Mouse (Mus musculus): Measurements from ENCODE around the gene Car9. TPM values are rescaled to one million over a fixed set of nuclear protein-coding genes. Genes with fewer than 3 reads are reported as not detected.

Car9 gene
- polyA plus RNA-seq, 1 experiment from 2014 or later: not detected

DNA sequence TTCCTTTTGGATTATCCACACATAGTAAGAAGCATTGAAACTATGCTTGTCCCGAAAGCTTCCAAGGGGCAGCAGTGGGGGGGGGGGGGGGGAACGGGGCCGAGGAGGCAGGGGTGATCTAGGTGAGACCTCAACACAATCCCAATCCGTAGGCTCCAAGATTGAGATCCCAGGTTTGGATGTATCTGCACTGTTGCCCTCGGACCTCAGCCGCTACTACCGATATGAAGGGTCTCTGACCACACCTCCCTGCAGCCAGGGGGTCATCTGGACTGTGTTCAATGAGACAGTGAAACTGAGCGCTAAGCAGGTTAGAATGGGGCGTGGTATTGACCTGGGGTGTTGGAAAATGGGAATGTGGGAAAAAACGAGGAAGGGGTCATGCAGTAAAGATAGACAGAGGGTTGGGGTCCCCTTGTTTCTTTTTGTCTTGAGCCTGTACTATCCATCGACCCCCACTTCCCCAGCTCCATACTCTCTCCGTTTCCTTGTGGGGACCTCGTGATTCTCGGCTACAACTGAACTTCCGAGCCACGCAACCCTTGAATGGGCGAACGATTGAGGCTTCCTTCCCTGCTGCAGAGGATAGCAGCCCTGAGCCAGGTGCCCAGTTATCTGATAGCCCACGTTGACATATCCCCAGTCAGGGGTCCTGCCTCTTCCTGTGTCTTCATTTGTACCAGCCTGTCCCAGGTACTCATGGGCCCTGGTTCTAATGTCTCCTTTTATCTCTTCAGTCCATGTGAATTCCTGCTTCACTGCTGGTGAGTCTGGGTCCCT lies 5.1 kb downstream of the Car9 start:
- ATAC-seq (ENCODE audit: low read depth): no peak
- Histone ChIP-seq H3K9ac (replicated peaks; ENCODE audit: low read depth, low read length) (no peak overlapping the region), H3K27me3 (ENCODE audit: control insufficient read depth, insufficient read depth, low read length) (no peaks in the 10 kb centered on the region; the same call in 1 of the 2 replicates), H3K9me3 (ENCODE audit: control insufficient read depth, low read length) (no peaks in the 10 kb centered on the region), H3K4me2 (ENCODE audit: low read depth, low read length) (no peak overlapping the region), H3K36me3 (ENCODE audit: control insufficient read depth, insufficient read depth, low read length) (no peaks in the 10 kb centered on the region), H3K4me3 (ENCODE audit: low read depth, low read length) (no peak overlapping the region), H3K4me1 (ENCODE audit: control insufficient read depth, insufficient read depth, low read length) (peaks cover 6% of the 10 kb centered on the region; the same call in 1 of the 2 replicates), H3K27ac (ENCODE audit: low read depth, low read length) (no peak overlapping the region)
- WGBS: 81% methylated on average over 19 of the region's 19 CpGs

GRCm38 (mm10) chr4:43512653-43513052 lies 5.9 kb downstream of the Car9 start:
- ATAC-seq (ENCODE audit: low read depth): no peak
- no peak overlapping the region for H3K4me3 ChIP-seq (ENCODE audit: low read depth, low read length)
- WGBS: 71% methylated on average over 7 of the region's 7 CpGs
- no peak overlapping the region for H3K4me2 ChIP-seq (ENCODE audit: low read depth, low read length)
- H3K9me3 ChIP-seq (ENCODE audit: control insufficient read depth, low read length): no peaks in the 10 kb centered on the region
- H3K4me1 ChIP-seq (ENCODE audit: control insufficient read depth, insufficient read depth, low read length): peaks cover 6% of the 10 kb centered on the region; the same call in 1 of the 2 replicates
- no peaks in the 10 kb centered on the region for H3K36me3 ChIP-seq (ENCODE audit: control insufficient read depth, insufficient read depth, low read length)
- no peaks in the 10 kb centered on the region for H3K27me3 ChIP-seq (ENCODE audit: control insufficient read depth, insufficient read depth, low read length)
- H3K27ac ChIP-seq (ENCODE audit: low read depth, low read length): no peak overlapping the region
- H3K9ac ChIP-seq (replicated peaks; ENCODE audit: low read depth, low read length): no peak overlapping the region

DNA sequence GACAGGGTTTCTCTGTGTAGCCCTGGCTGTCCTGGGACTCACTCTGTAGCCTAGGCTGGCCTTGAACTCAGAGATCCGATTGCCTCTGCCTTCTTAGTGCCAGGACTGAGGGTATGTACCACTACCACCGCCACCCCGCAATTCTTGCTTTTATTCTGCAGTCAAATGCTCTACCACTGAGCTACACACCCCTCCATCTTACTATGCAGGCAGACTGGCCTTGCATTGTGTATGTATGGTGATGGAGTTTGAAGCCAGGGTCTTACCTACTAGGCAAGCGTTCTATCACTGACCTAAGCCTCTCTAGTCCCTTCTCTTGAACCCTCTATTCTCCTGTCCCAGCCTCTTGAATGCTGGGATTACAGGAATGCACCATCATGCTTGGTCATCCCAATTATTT lies 6.5 kb downstream of the Car9 start:
- Histone ChIP-seq H3K4me3 (ENCODE audit: low read depth, low read length) (no peak overlapping the region), H3K36me3 (ENCODE audit: control insufficient read depth, insufficient read depth, low read length) (no peaks in the 10 kb centered on the region), H3K27me3 (ENCODE audit: control insufficient read depth, insufficient read depth, low read length) (no peaks in the 10 kb centered on the region), H3K4me2 (ENCODE audit: low read depth, low read length) (no peak overlapping the region), H3K9me3 (ENCODE audit: control insufficient read depth, low read length) (no peaks in the 10 kb centered on the region), H3K9ac (replicated peaks; ENCODE audit: low read depth, low read length) (no peak overlapping the region), H3K27ac (ENCODE audit: low read depth, low read length) (no peak overlapping the region), H3K4me1 (ENCODE audit: control insufficient read depth, insufficient read depth, low read length) (peaks cover 6% of the 10 kb centered on the region; the same call in 1 of the 2 replicates)
- 94% methylated on average over 4 of the region's 4 CpGs for WGBS
- no peak for ATAC-seq (ENCODE audit: low read depth)

DNA sequence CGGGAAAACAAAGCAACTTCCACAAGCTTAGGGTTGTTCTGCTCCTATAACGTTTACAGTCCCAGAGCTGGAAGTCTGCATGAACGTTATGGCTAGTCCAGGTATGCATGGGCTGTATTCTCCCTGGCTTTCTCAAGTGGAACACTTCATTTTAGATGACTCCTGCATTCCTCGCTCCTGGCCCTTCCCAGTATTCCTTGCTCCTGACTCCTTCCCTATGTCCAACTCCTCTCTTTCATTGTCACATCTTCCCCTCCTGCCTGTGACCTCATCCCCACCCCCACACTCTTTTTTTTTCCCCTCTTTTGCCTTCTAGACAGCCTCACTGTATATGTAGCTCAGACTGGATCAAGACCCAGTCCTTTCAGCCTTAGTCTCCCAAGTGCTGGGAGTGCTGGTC lies 7.0 kb downstream of the Car9 start:
- Histone ChIP-seq H3K27me3 (ENCODE audit: control insufficient read depth, insufficient read depth, low read length) (no peaks in the 10 kb centered on the region), H3K36me3 (ENCODE audit: control insufficient read depth, insufficient read depth, low read length) (no peaks in the 10 kb centered on the region), H3K27ac (ENCODE audit: low read depth, low read length) (no peak overlapping the region), H3K4me2 (ENCODE audit: low read depth, low read length) (no peak overlapping the region), H3K4me3 (ENCODE audit: low read depth, low read length) (no peak overlapping the region), H3K4me1 (ENCODE audit: control insufficient read depth, insufficient read depth, low read length) (peaks cover 1% of the 10 kb centered on the region; the same call in 1 of the 2 replicates), H3K9ac (replicated peaks; ENCODE audit: low read depth, low read length) (no peak overlapping the region), H3K9me3 (ENCODE audit: control insufficient read depth, low read length) (no peaks in the 10 kb centered on the region)
- no peak for ATAC-seq (ENCODE audit: low read depth)
- WGBS: 84% methylated on average over 4 of the region's 4 CpGs

- WGBS: 73% methylated on average over 11 of the region's 11 CpGs
- no peaks in the 10 kb centered on the region for H3K4me1 ChIP-seq (ENCODE audit: control insufficient read depth, insufficient read depth, low read length)
- H3K27ac ChIP-seq (ENCODE audit: low read depth, low read length): no peak overlapping the region
- H3K9me3 ChIP-seq (ENCODE audit: control insufficient read depth, low read length): no peaks in the 10 kb centered on the region
- H3K4me2 ChIP-seq (ENCODE audit: low read depth, low read length): no peak overlapping the region
- no peak for ATAC-seq (ENCODE audit: low read depth)
- no peaks in the 10 kb centered on the region for H3K27me3 ChIP-seq (ENCODE audit: control insufficient read depth, insufficient read depth, low read length)
- no peak overlapping the region for H3K9ac ChIP-seq (replicated peaks; ENCODE audit: low read depth, low read length)
- no peaks in the 10 kb centered on the region for H3K36me3 ChIP-seq (ENCODE audit: control insufficient read depth, insufficient read depth, low read length)
- no peak overlapping the region for H3K4me3 ChIP-seq (ENCODE audit: low read depth, low read length)
Observed at GRCm38 (mm10) chr4:43515764-43516708, 9.3 kb downstream of the Car9 start.

GRCm38 (mm10) chr4:43519551-43519950 lies 12.8 kb downstream of the Car9 start:
- H3K36me3 ChIP-seq (ENCODE audit: control insufficient read depth, insufficient read depth, low read length): no peaks in the 10 kb centered on the region
- H3K4me2 ChIP-seq (ENCODE audit: low read depth, low read length): peak overlapping the region; percentile 19
- H3K4me3 ChIP-seq (ENCODE audit: low read depth, low read length): no peak overlapping the region
- no peaks in the 10 kb centered on the region for H3K9me3 ChIP-seq (ENCODE audit: control insufficient read depth, low read length)
- H3K4me1 ChIP-seq (ENCODE audit: control insufficient read depth, insufficient read depth, low read length): peaks cover 8% of the 10 kb centered on the region; the same call in 1 of the 2 replicates
- peaks cover 11% of the 10 kb centered on the region for H3K27me3 ChIP-seq (ENCODE audit: control insufficient read depth, insufficient read depth, low read length)
- no peak overlapping the region for H3K9ac ChIP-seq (replicated peaks; ENCODE audit: low read depth, low read length)
- 16% methylated on average over 10 of the region's 10 CpGs for WGBS
- no peak overlapping the region for H3K27ac ChIP-seq (ENCODE audit: low read depth, low read length)
- no peak for ATAC-seq (ENCODE audit: low read depth)

- Histone ChIP-seq H3K36me3 (ENCODE audit: control insufficient read depth, insufficient read depth, low read length) (no peaks in the 10 kb centered on the region), H3K27ac (ENCODE audit: low read depth, low read length) (no peak overlapping the region), H3K4me3 (ENCODE audit: low read depth, low read length) (no peak overlapping the region), H3K27me3 (ENCODE audit: control insufficient read depth, insufficient read depth, low read length) (peaks cover 11% of the 10 kb centered on the region), H3K9ac (replicated peaks; ENCODE audit: low read depth, low read length) (no peak overlapping the region), H3K4me1 (ENCODE audit: control insufficient read depth, insufficient read depth, low read length) (peaks cover 8% of the 10 kb centered on the region; the same call in 1 of the 2 replicates), H3K4me2 (ENCODE audit: low read depth, low read length) (peak overlapping the region; percentile 19), H3K9me3 (ENCODE audit: control insufficient read depth, low read length) (no peaks in the 10 kb centered on the region)
- peak; percentile 78 for ATAC-seq (ENCODE audit: low read depth)
- WGBS: 11% methylated on average over 6 of the region's 6 CpGs
Observed at GRCm38 (mm10) chr4:43519956-43520355, 13.2 kb downstream of the Car9 start.

- Histone ChIP-seq H3K4me1 (ENCODE audit: control insufficient read depth, insufficient read depth, low read length) (peaks cover 8% of the 10 kb centered on the region; the same call in 1 of the 2 replicates), H3K4me3 (ENCODE audit: low read depth, low read length) (no peak overlapping the region), H3K36me3 (ENCODE audit: control insufficient read depth, insufficient read depth, low read length) (peaks cover 18% of the 10 kb centered on the region), H3K9ac (replicated peaks; ENCODE audit: low read depth, low read length) (no peak overlapping the region), H3K4me2 (ENCODE audit: low read depth, low read length) (no peak overlapping the region), H3K27ac (ENCODE audit: low read depth, low read length) (no peak overlapping the region), H3K27me3 (ENCODE audit: control insufficient read depth, insufficient read depth, low read length) (peaks cover 9% of the 10 kb centered on the region), H3K9me3 (ENCODE audit: control insufficient read depth, low read length) (no peaks in the 10 kb centered on the region)
- no peak for ATAC-seq (ENCODE audit: low read depth)
- 63% methylated on average over 5 of the region's 5 CpGs for WGBS
Observed at GRCm38 (mm10) chr4:43527880-43528279, 21.1 kb downstream of the Car9 start.

GRCm38 (mm10) chr4:43528487-43528886 lies 21.7 kb downstream of the Car9 start:
- peaks cover 24% of the 10 kb centered on the region for H3K36me3 ChIP-seq (ENCODE audit: control insufficient read depth, insufficient read depth, low read length)
- H3K27me3 ChIP-seq (ENCODE audit: control insufficient read depth, insufficient read depth, low read length): peaks cover 3% of the 10 kb centered on the region
- H3K9me3 ChIP-seq (ENCODE audit: control insufficient read depth, low read length): no peaks in the 10 kb centered on the region
- H3K4me2 ChIP-seq (ENCODE audit: low read depth, low read length): no peak overlapping the region
- no peak overlapping the region for H3K9ac ChIP-seq (replicated peaks; ENCODE audit: low read depth, low read length)
- no peak for ATAC-seq (ENCODE audit: low read depth)
- no peak overlapping the region for H3K27ac ChIP-seq (ENCODE audit: low read depth, low read length)
- peaks cover 8% of the 10 kb centered on the region; the same call in 1 of the 2 replicates for H3K4me1 ChIP-seq (ENCODE audit: control insufficient read depth, insufficient read depth, low read length)
- no peak overlapping the region for H3K4me3 ChIP-seq (ENCODE audit: low read depth, low read length)
- WGBS: 76% methylated on average over 9 of the region's 9 CpGs

All from neural tube, embryonic 14.5 days (tissue).